Mouse (Mus musculus) thymus, postnatal 25 days (tissue): Measurements from ENCODE around the gene Syn2.
"Not testable (repeated sequence)": the region's sequence is repeated elsewhere in the genome, so short reads cannot be mapped to it uniquely, and the experiment has no call there.

Experiments
- DNase-seq: peaks from one replicate; pipeline ENCODE4 v3.0.0; 2022

Syn2 gene

GRCm38 (mm10) chr6:115178826-115179225, 44.1 kb downstream of the Syn2 start:
- no peak for DNase-seq

- no peak for DNase-seq
Measured at GRCm38 (mm10) chr6:115181094-115181493, 46.4 kb downstream of the Syn2 start.

GRCm38 (mm10) chr6:115191111-115191510, 56.4 kb downstream of the Syn2 start:
- no peak for DNase-seq

GRCm38 (mm10) chr6:115200753-115201152, 66.1 kb downstream of the Syn2 start:
- no peak for DNase-seq

GRCm38 (mm10) chr6:115203029-115203428, 68.3 kb downstream of the Syn2 start:
- no peak for DNase-seq

- DNase-seq, result no peak
Measured at GRCm38 (mm10) chr6:115210187-115210586, 75.5 kb downstream of the Syn2 start.

- DNase-seq, result no peak
Measured at GRCm38 (mm10) chr6:115210820-115211219, 76.1 kb downstream of the Syn2 start.

GRCm38 (mm10) chr6:115212132-115212903, 77.6 kb downstream of the Syn2 start:
- DNase-seq, result no peak

- DNase-seq, result no peak
Measured at GRCm38 (mm10) chr6:115213129-115213528, 78.4 kb downstream of the Syn2 start.

- DNase-seq, result no peak
Measured at GRCm38 (mm10) chr6:115221215-115221641, 86.5 kb downstream of the Syn2 start.

GRCm38 (mm10) chr6:115225519-115225918, 90.8 kb downstream of the Syn2 start:
- no peak for DNase-seq

GRCm38 (mm10) chr6:115227043-115227442, 92.3 kb downstream of the Syn2 start, which contains the start of gene Gm17482:
Gene Gm17482, plus strand, starts transcription at chr6:115227343.
- DNase-seq, result no peak

- DNase-seq, result peak; percentile 72
Measured at GRCm38 (mm10) chr6:115227529-115227928, 92.8 kb downstream of the Syn2 start.

- no peak for DNase-seq
Measured at GRCm38 (mm10) chr6:115230557-115230956, 95.9 kb downstream of the Syn2 start.

- no peak for DNase-seq
Measured at GRCm38 (mm10) chr6:115231836-115232235, 97.1 kb downstream of the Syn2 start.

- DNase-seq, result no peak
Measured at GRCm38 (mm10) chr6:115232562-115232961, 97.9 kb downstream of the Syn2 start.

GRCm38 (mm10) chr6:115238031-115239027, 103.6 kb downstream of the Syn2 start:
- no peak for DNase-seq

GRCm38 (mm10) chr6:115239335-115239734, 104.6 kb downstream of the Syn2 start:
- DNase-seq, result no peak

GRCm38 (mm10) chr6:115240431-115240830, 105.7 kb downstream of the Syn2 start:
- DNase-seq, result not testable (repeated sequence)

GRCm38 (mm10) chr6:115241131-115241699, 106.5 kb downstream of the Syn2 start:
- no peak for DNase-seq

- DNase-seq, result no peak
Measured at GRCm38 (mm10) chr6:115241939-115242338, 107.2 kb downstream of the Syn2 start.

GRCm38 (mm10) chr6:115244222-115244621, 109.5 kb downstream of the Syn2 start:
- DNase-seq, result no peak

GRCm38 (mm10) chr6:115245500-115246058, 110.9 kb downstream of the Syn2 start:
- DNase-seq, result no peak
